Mouse (Mus musculus) forebrain, embryonic 11.5 days (tissue): Measurements from ENCODE around the gene Col4a2. TPM values are rescaled to one million over a fixed set of nuclear protein-coding genes. Genes with fewer than 3 reads are reported as not detected.

Experiments
- ATAC-seq: fragments of 200-750 bp; cut with Nextera tagmentation; replicated peaks from 2 replicates; pipeline ENCODE4 v1.8.0; 2017; ENCODE audit warnings: moderate TSS enrichment; ENCODE audit not compliant: low FRiP score
- DNase-seq: peaks from one replicate; pipeline ENCODE4 v3.0.0-alpha.2; 2017; ENCODE audit warnings: low spot score
- H3K27ac ChIP-seq: fragments of 300-500 bp; sonication (generic); 2 replicates; pipeline ENCODE4 v1.5.1; 2014; ENCODE audit warnings: low read depth, low read length
- H3K27me3 ChIP-seq: fragments of 300-500 bp; sonication (generic); 2 replicates; pipeline ENCODE4 v1.6.1; 2014; ENCODE audit warnings: mild to moderate bottlenecking, low read length, mixed read lengths; ENCODE audit not compliant: control insufficient read depth, insufficient read depth
- H3K36me3 ChIP-seq: fragments of 300-500 bp; sonication (generic); 2 replicates; pipeline ENCODE4 v1.6.1; 2014; ENCODE audit warnings: mild to moderate bottlenecking, low read length, moderate library complexity, mixed read lengths; ENCODE audit not compliant: control insufficient read depth, insufficient read depth
- H3K4me1 ChIP-seq: fragments of 300-500 bp; sonication (generic); replicated peaks from 2 replicates; pipeline ENCODE4 v1.6.1; 2014; ENCODE audit warnings: low read length, mixed read lengths; ENCODE audit not compliant: control insufficient read depth, insufficient read depth
- H3K4me2 ChIP-seq: fragments of 300-500 bp; sonication (generic); 2 replicates; pipeline ENCODE4 v1.6.1; 2014; ENCODE audit warnings: low read depth, mild to moderate bottlenecking, low read length, moderate library complexity, mixed read lengths; ENCODE audit not compliant: severe bottlenecking
- H3K4me3 ChIP-seq: fragments of 300-500 bp; sonication (generic); 2 replicates; pipeline ENCODE4 v1.5.1; 2014; ENCODE audit warnings: low read depth, low read length
- H3K9ac ChIP-seq: fragments of 300-500 bp; sonication (generic); 2 replicates; pipeline ENCODE4 v1.6.1; 2014; ENCODE audit warnings: low read length
- H3K9me3 ChIP-seq: fragments of 300-500 bp; sonication (generic); 2 replicates; pipeline ENCODE4 v1.6.1; 2016; ENCODE audit warnings: low read length, mixed read lengths; ENCODE audit not compliant: control insufficient read depth
- whole genome bisulfite sequencing: fragments of 180-500 bp; shearing (Covaris S2); extraction: QIAGEN DNeasy Blood & Tissue Kit; methylation state at CpG from one replicate; pipeline ENCODE4 v1.1.7; 2014; 5-methylcytosine and 5-hydroxymethylcytosine counted together
- polyA plus RNA-seq: library from polyadenylated mRNA; unstranded; fragments of >200 nt; fragmentation: Nextera tagmentation; extraction: Ambion mirVana; gene quantifications from 2 replicates; pipeline ENCODE4 v1.2.1, GENCODE M21; 2014

Col4a2 gene
- polyA plus RNA-seq, 1 experiment from 2014 or later, result 45.4 TPM

DNA sequence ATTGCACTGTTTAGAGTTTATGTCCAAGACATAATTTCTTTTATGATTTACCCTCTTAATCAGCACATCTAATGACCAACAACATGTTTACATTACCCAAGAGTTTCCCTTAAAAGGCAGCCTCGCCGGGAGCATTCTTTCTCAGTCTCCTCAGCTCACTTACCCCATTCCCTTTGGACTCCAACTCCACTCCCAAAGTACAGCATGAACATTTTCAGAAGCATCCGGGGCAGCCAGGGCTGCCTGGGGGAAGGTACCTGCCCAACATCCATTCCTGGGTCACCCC lies 13.3 kb upstream of the Col4a2 start:
- Histone ChIP-seq H3K4me1 (no peaks in the 10 kb centered on the region), H3K27me3 (no peaks in the 10 kb centered on the region), H3K9me3 (no peaks in the 10 kb centered on the region), H3K4me2 (no peak overlapping the region), H3K36me3 (no peaks in the 10 kb centered on the region), H3K4me3 (no peak overlapping the region), H3K27ac (no peak overlapping the region), H3K9ac (no peak overlapping the region)
- ATAC-seq (no peak), DNase-seq (no peak)
- WGBS, result 91% methylated on average over 3 of the region's 3 CpGs

DNA sequence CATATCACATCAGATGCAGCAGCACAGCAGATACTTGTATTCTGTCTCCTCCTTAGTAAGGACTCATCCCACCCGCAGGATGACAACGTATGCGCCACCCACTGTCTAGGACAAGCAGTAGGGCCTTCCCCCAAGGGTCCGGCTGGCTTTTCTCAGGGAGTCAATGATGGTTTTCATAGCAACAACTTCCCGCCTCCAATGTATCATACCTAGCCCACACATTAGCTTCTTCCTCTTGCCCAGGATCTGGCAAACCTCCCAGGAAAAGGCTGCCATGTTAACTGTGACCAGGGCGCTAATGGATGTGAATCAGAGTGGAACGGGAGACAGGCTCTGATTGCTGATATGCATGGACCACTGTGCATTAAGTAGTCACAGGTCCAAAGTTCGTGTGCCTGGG lies 12.2 kb upstream of the Col4a2 start:
- Histone ChIP-seq H3K27ac (no peak overlapping the region), H3K9ac (no peak overlapping the region), H3K36me3 (no peaks in the 10 kb centered on the region), H3K4me2 (no peak overlapping the region), H3K9me3 (no peaks in the 10 kb centered on the region), H3K27me3 (no peaks in the 10 kb centered on the region), H3K4me3 (no peak overlapping the region), H3K4me1 (no peaks in the 10 kb centered on the region)
- WGBS, result 86% methylated on average over 8 of the region's 8 CpGs
- DNase-seq (no peak), ATAC-seq (no peak)

- no peak overlapping the region for H3K9ac ChIP-seq
- ATAC-seq (no peak), DNase-seq (no peak)
- no peaks in the 10 kb centered on the region; the same call in 1 of the 2 replicates for H3K4me1 ChIP-seq
- H3K9me3 ChIP-seq, result no peaks in the 10 kb centered on the region
- no peak overlapping the region for H3K4me3 ChIP-seq
- no peaks in the 10 kb centered on the region for H3K27me3 ChIP-seq
- H3K36me3 ChIP-seq, result no peaks in the 10 kb centered on the region
- H3K4me2 ChIP-seq, result no peak overlapping the region
- H3K27ac ChIP-seq, result no peak overlapping the region
- WGBS, result 91% methylated on average over 6 of the region's 6 CpGs
Measured at GRCm38 (mm10) chr8:11304027-11304601, 8.5 kb upstream of the Col4a2 start.

GRCm38 (mm10) chr8:11305539-11305938 lies 7.1 kb upstream of the Col4a2 start:
- DNase-seq (no peak), ATAC-seq (no peak)
- Histone ChIP-seq H3K27ac (no peak overlapping the region), H3K4me3 (no peak overlapping the region), H3K4me2 (no peak overlapping the region), H3K27me3 (peaks cover 6% of the 10 kb centered on the region; the same call in 1 of the 2 replicates), H3K9me3 (no peaks in the 10 kb centered on the region), H3K4me1 (no peaks in the 10 kb centered on the region; the same call in 1 of the 2 replicates), H3K36me3 (no peaks in the 10 kb centered on the region), H3K9ac (no peak overlapping the region)
- WGBS, result 88% methylated on average over 1 of the region's 1 CpGs

DNA sequence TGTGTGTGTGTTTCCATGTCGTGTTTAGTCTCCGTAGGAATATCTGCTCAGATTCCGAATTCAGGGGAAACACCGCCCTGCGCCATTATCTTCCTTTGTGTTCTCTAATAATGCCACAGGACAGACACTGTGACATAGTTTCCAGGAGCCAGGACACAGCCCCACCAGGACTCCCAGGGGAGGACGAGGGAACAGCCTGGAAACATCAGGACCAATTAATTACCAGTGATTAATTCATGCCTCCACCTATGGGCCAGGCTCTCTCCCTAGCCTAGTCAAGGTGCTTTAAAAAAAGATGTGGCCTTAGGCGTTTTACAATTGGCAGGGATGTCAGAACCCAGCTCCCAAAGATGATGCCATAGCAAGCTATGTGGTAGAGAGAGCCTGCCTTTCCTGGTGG lies 5.2 kb upstream of the Col4a2 start:
- Histone ChIP-seq H3K27me3 (peaks cover 18% of the 10 kb centered on the region), H3K4me2 (no peak overlapping the region), H3K9ac (no peak overlapping the region), H3K27ac (no peak overlapping the region), H3K4me3 (no peak overlapping the region), H3K9me3 (no peaks in the 10 kb centered on the region), H3K36me3 (no peaks in the 10 kb centered on the region), H3K4me1 (peaks cover 7% of the 10 kb centered on the region)
- DNase-seq, result no peak
- 83% methylated on average over 7 of the region's 7 CpGs for WGBS
- ATAC-seq, result no peak

GRCm38 (mm10) chr8:11308570-11308998 lies 4.0 kb upstream of the Col4a2 start:
- H3K4me2 ChIP-seq, result no peak overlapping the region
- H3K4me1 ChIP-seq, result peaks cover 10% of the 10 kb centered on the region
- WGBS, result 28% methylated on average over 7 of the region's 7 CpGs
- H3K27me3 ChIP-seq, result peaks cover 22% of the 10 kb centered on the region
- no peak overlapping the region for H3K9ac ChIP-seq
- H3K4me3 ChIP-seq, result no peak overlapping the region
- H3K27ac ChIP-seq, result no peak overlapping the region
- H3K36me3 ChIP-seq, result no peaks in the 10 kb centered on the region
- no peak for DNase-seq
- H3K9me3 ChIP-seq, result no peaks in the 10 kb centered on the region
- no peak for ATAC-seq

GRCm38 (mm10) chr8:11309226-11309625 lies 3.4 kb upstream of the Col4a2 start:
- no peak for ATAC-seq
- H3K9ac ChIP-seq, result no peak overlapping the region
- no peaks in the 10 kb centered on the region for H3K36me3 ChIP-seq
- no peak for DNase-seq
- peaks cover 15% of the 10 kb centered on the region for H3K4me1 ChIP-seq
- peaks cover 26% of the 10 kb centered on the region for H3K27me3 ChIP-seq
- no peak overlapping the region for H3K4me2 ChIP-seq
- no peaks in the 10 kb centered on the region for H3K9me3 ChIP-seq
- H3K27ac ChIP-seq, result no peak overlapping the region
- no peak overlapping the region for H3K4me3 ChIP-seq
- 42% methylated on average over 5 of the region's 5 CpGs for whole genome bisulfite sequencing

- Histone ChIP-seq H3K27ac (no peak overlapping the region), H3K4me1 (peaks cover 15% of the 10 kb centered on the region), H3K27me3 (peaks cover 32% of the 10 kb centered on the region), H3K4me3 (no peak overlapping the region), H3K36me3 (no peaks in the 10 kb centered on the region), H3K9ac (no peak overlapping the region), H3K4me2 (peak overlapping the region; percentile 12; the same call in 1 of the 2 replicates), H3K9me3 (no peaks in the 10 kb centered on the region)
- no peak for ATAC-seq
- WGBS, result 69% methylated on average over 2 of the region's 2 CpGs
- DNase-seq, result no peak
Measured at GRCm38 (mm10) chr8:11310049-11310448, 2.6 kb upstream of the Col4a2 start.

DNA sequence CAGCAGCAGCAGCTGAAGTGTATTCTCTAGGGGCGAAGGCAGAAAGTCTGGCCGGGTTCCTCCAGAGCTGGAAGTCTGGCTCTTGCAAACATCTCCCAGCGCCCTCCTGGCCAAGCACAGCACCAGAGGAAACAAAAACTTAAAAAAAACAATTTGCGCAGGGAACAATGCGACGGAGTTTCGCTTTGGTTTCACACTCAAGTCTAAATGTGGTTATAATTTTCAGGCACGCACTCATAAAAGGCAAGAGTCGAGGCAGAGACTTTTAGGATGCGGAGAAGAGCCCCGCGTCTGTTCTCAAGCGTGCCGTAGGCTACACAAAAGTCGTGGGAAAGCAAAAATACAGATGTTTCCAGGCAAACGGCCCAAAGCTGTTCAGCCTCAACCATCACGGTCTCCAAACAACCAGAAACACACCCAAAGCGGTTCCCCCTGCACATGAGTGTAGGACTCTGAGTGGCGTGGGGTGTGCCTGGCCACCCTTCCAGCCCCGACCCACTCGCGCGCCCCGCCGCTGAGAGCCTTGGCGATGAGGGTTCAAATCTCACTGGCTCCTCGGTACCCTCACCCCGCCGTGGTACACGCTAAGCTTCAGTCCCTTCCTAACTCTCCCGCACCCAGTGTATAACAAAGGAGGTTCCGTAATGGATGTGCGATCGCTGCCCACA lies 790 bp upstream of the Col4a2 start:
- ATAC-seq, result peak; percentile 25; the same call in 1 of the 2 replicates
- WGBS, result 2% methylated on average over 34 of the region's 34 CpGs
- H3K27ac ChIP-seq, result peak overlapping the region; percentile 25; the same call in 1 of the 2 replicates

More for the DNA sequence above, 790 bp upstream of the Col4a2 start:
- Histone ChIP-seq H3K27me3 (peaks cover 34% of the 10 kb centered on the region), H3K4me1 (peaks cover 15% of the 10 kb centered on the region), H3K9me3 (no peaks in the 10 kb centered on the region), H3K4me2 (peak overlapping the region; percentile 96), H3K4me3 (peak overlapping the region; percentile 62), H3K36me3 (no peaks in the 10 kb centered on the region), H3K9ac (peak overlapping the region; percentile 73)
- DNase-seq, result no peak
